Mouse (Mus musculus): ENCODE results near the gene Rasgef1b.

GRCm38 (mm10) chr5:99296348-99296747 is 432.5 kb downstream of the Rasgef1b start:
- TF ChIP-seq CTCF (IDR thresholded peaks at IDR 0.05; ENCODE audit: borderline replicate concordance, control insufficient read depth, extremely low read depth, insufficient read depth, low read length, poor library complexity) = no peak
- TF ChIP-seq POLR2A (IDR thresholded peaks at IDR 0.05; ENCODE audit: control insufficient read depth, extremely low read depth, insufficient read depth, low read length, poor library complexity) = no peak
